Mouse (Mus musculus): ENCODE results near the gene Ap2s1. TPM values are rescaled to one million over a fixed set of nuclear protein-coding genes. Genes with fewer than 3 reads are reported as not detected.

Gene Ap2s1
- polyA plus RNA-seq, 1 experiment from 2014 or later, result 256 TPM

Other genes starting within 250 kb of the Ap2s1 start
- 16.7 and 18.0 TPM in 2 replicates for gene Arhgap35, start 123.4 kb upstream of the Ap2s1 start, polyA plus RNA-seq (2014; fragmentation: Nextera tagmentation; extraction: Ambion mirVana)
- 0.47 and 0.66 TPM in 2 replicates for gene Ceacam15, start 62.7 kb upstream of the Ap2s1 start, polyA plus RNA-seq (2014; fragmentation: Nextera tagmentation; extraction: Ambion mirVana)
- not detected in 2 replicates for gene Ceacam9, start 16.5 kb upstream of the Ap2s1 start, polyA plus RNA-seq (2014; fragmentation: Nextera tagmentation; extraction: Ambion mirVana)
- 27.7 and 30.3 TPM in 2 replicates for gene Slc1a5, start 42.9 kb downstream of the Ap2s1 start, polyA plus RNA-seq (2014; fragmentation: Nextera tagmentation; extraction: Ambion mirVana)
- gene Strn4, start 77.5 kb downstream of the Ap2s1 start, polyA plus RNA-seq (2014; fragmentation: Nextera tagmentation; extraction: Ambion mirVana), result 90.9 and 91.4 TPM in 2 replicates
- 30.3 and 30.9 TPM in 2 replicates for gene Fkrp, start 78.3 kb downstream of the Ap2s1 start, polyA plus RNA-seq (2014; fragmentation: Nextera tagmentation; extraction: Ambion mirVana)
- 11.2 and 12.5 TPM in 2 replicates for gene Prkd2, start 104.5 kb downstream of the Ap2s1 start, polyA plus RNA-seq (2014; fragmentation: Nextera tagmentation; extraction: Ambion mirVana)
- 13.2 and 13.8 TPM in 2 replicates for gene Dact3, start 136.9 kb downstream of the Ap2s1 start, polyA plus RNA-seq (2014; fragmentation: Nextera tagmentation; extraction: Ambion mirVana)
- gene Gng8, start 153.4 kb downstream of the Ap2s1 start, polyA plus RNA-seq (2014; fragmentation: Nextera tagmentation; extraction: Ambion mirVana), result 4.2 and 6.9 TPM in 2 replicates
- 0.38 and 0.57 TPM in 2 replicates for gene Ptgir, start 168.1 kb downstream of the Ap2s1 start, polyA plus RNA-seq (2014; fragmentation: Nextera tagmentation; extraction: Ambion mirVana)
- 119 and 152 TPM in 2 replicates for gene Calm3, start 185.7 kb downstream of the Ap2s1 start, polyA plus RNA-seq (2014; fragmentation: Nextera tagmentation; extraction: Ambion mirVana)
- gene Pnmal2, start 206.3 kb downstream of the Ap2s1 start, polyA plus RNA-seq (2014; fragmentation: Nextera tagmentation; extraction: Ambion mirVana), result 2.8 TPM in 2 replicates
- 0.04 and 0.45 TPM in 2 replicates for gene Pnmal1, start 221.3 kb downstream of the Ap2s1 start, polyA plus RNA-seq (2014; fragmentation: Nextera tagmentation; extraction: Ambion mirVana)
- 0.08 and 0.12 TPM in 2 replicates for gene Gm42372, start 244.7 kb downstream of the Ap2s1 start, polyA plus RNA-seq (2014; fragmentation: Nextera tagmentation; extraction: Ambion mirVana)

Data from heart, embryonic 14.5 days (tissue).